Mouse (Mus musculus): Measurements from ENCODE around the gene Nfkbiz. TPM values are rescaled to one million over a fixed set of nuclear protein-coding genes. Genes with fewer than 3 reads are reported as not detected.
"Not testable (repeated sequence)": the region's sequence is repeated elsewhere in the genome, so short reads cannot be mapped to it uniquely, and the experiment has no call there.

Nfkbiz gene
- polyA plus RNA-seq, 1 experiment from 2014 or later, result 3.1 TPM

DNA sequence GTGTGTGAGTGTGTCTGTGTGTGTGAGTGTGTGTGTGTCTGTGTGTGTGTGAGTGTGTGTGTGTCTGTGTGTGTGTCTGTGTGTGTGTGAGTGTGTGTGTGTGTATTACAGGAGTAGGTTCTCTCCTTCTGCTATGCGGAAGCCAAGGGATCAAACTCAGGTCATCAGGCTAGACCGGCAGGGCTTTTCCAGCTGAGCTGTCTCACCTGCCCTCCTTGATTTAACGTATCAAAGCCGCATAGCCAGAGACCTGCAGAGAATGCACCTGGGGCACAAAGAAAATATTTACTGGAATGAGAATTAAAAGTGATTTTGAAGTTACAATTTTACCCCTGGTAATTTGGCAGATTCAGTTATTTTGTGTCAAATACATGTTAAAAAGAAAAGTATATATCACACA is 13.8 kb upstream of the Nfkbiz start:
- Histone ChIP-seq H3K4me2 (no peak overlapping the region), H3K9ac (no peak overlapping the region), H3K4me1 (replicated peaks) (no peaks in the 10 kb centered on the region), H3K9me3 (replicated peaks) (no peaks in the 10 kb centered on the region; the same call in 1 of the 2 replicates), H3K27ac (ENCODE audit: poor library complexity, severe bottlenecking) (no peak overlapping the region), H3K36me3 (peaks cover 4% of the 10 kb centered on the region; the same call in 1 of the 2 replicates), H3K4me3 (no peak overlapping the region), H3K27me3 (replicated peaks) (no peaks in the 10 kb centered on the region)
- 58% methylated on average over 4 of the region's 4 CpGs for WGBS
- no peak for ATAC-seq (ENCODE audit: insufficient number of reproducible peaks, low FRiP score)

DNA sequence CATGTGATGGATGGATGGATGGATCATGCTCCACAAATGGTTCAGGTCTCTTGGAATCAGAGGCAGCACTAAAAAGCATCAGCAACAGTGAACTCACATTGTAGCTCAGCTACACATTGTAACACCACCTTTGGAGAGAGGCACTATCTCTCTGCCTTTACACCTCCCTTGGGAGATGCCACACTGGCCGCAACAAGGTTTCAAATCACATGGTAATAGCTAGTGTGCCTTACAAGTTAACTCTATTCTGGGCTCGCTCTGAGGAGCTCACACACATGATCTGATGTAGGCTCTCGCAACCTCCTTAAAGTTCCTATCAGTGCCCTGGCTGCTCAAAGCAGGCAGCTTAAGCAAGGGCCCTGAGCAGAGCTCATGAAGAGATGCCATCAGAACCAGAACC is 11.8 kb upstream of the Nfkbiz start:
- ATAC-seq (ENCODE audit: insufficient number of reproducible peaks, low FRiP score), result no peak
- no peak overlapping the region for H3K4me2 ChIP-seq
- no peaks in the 10 kb centered on the region for H3K4me1 ChIP-seq (replicated peaks)
- H3K9me3 ChIP-seq (replicated peaks), result no peaks in the 10 kb centered on the region
- H3K27me3 ChIP-seq (replicated peaks), result no peaks in the 10 kb centered on the region
- H3K4me3 ChIP-seq, result no peak overlapping the region
- H3K9ac ChIP-seq, result no peak overlapping the region
- no peak overlapping the region for H3K27ac ChIP-seq (ENCODE audit: poor library complexity, severe bottlenecking)
- 85% methylated on average over 3 of the region's 3 CpGs for WGBS
- H3K36me3 ChIP-seq, result no peaks in the 10 kb centered on the region

DNA sequence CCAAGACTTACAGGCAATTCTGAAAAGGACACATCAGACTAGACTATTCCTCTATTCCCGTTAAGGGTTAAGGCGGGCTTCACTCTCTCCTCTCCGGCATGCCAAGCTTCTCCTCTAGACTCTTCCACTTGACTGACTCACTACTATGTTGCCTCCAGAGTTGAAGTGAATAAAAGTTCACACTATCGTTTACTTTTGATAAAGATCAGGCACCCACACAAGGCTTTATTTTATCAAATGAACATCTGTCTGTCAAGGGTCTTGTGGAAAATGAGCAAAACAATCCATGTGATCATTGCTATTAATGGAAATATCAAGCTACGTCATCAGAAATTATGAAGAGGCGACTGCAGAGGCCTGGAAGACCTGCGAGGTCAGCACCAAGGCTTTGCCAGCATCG is 9.0 kb upstream of the Nfkbiz start:
- Histone ChIP-seq H3K9me3 (replicated peaks) (no peaks in the 10 kb centered on the region), H3K27ac (ENCODE audit: poor library complexity, severe bottlenecking) (no peak overlapping the region), H3K4me2 (no peak overlapping the region), H3K9ac (no peak overlapping the region), H3K4me1 (replicated peaks) (no peaks in the 10 kb centered on the region), H3K4me3 (no peak overlapping the region), H3K36me3 (peaks cover 10% of the 10 kb centered on the region), H3K27me3 (replicated peaks) (no peaks in the 10 kb centered on the region)
- 79% methylated on average over 8 of the region's 8 CpGs for WGBS
- no peak for ATAC-seq (ENCODE audit: insufficient number of reproducible peaks, low FRiP score)

- ATAC-seq (ENCODE audit: insufficient number of reproducible peaks, low FRiP score), result no peak
- 89% methylated on average over 3 of the region's 3 CpGs for WGBS
- no peak overlapping the region for H3K4me2 ChIP-seq
- no peak overlapping the region for H3K4me3 ChIP-seq
- H3K36me3 ChIP-seq, result peaks cover 10% of the 10 kb centered on the region
- no peak overlapping the region for H3K9ac ChIP-seq
- H3K27me3 ChIP-seq (replicated peaks), result no peaks in the 10 kb centered on the region
- no peaks in the 10 kb centered on the region for H3K4me1 ChIP-seq (replicated peaks)
- no peaks in the 10 kb centered on the region for H3K9me3 ChIP-seq (replicated peaks)
- H3K27ac ChIP-seq (ENCODE audit: poor library complexity, severe bottlenecking), result no peak overlapping the region
Observed at GRCm38 (mm10) chr16:55844847-55845246, 6.1 kb upstream of the Nfkbiz start.

GRCm38 (mm10) chr16:55843919-55844318 is 5.2 kb upstream of the Nfkbiz start:
- Histone ChIP-seq H3K9me3 (replicated peaks) (no peaks in the 10 kb centered on the region), H3K27me3 (replicated peaks) (no peaks in the 10 kb centered on the region), H3K4me1 (replicated peaks) (no peaks in the 10 kb centered on the region), H3K4me2 (no peak overlapping the region), H3K27ac (ENCODE audit: poor library complexity, severe bottlenecking) (no peak overlapping the region), H3K36me3 (peaks cover 10% of the 10 kb centered on the region), H3K9ac (no peak overlapping the region), H3K4me3 (no peak overlapping the region)
- WGBS, result 90% methylated on average over 12 of the region's 12 CpGs
- ATAC-seq (ENCODE audit: insufficient number of reproducible peaks, low FRiP score), result no peak

DNA sequence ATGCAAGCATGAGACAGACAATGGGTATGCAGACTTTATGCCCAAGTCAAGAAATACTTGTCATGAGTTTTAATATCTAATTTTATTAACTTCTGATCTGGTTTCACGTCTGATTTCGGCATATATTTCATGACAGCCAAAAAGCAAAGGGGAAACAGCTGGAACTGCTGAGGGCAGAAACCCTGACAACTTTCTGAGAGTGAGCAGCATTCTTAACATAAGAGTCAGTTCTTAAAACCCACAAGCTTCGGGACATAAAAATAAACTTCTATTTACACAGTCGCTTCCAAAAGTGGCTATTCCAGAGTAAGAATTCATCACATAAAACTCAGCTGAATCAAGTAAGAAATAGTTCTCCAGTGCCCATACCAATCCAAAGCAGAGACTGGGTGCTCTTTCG is 4.4 kb upstream of the Nfkbiz start:
- no peak for ATAC-seq (ENCODE audit: insufficient number of reproducible peaks, low FRiP score)
- Histone ChIP-seq H3K27ac (ENCODE audit: poor library complexity, severe bottlenecking) (no peak overlapping the region), H3K27me3 (replicated peaks) (no peaks in the 10 kb centered on the region), H3K4me1 (replicated peaks) (peaks cover 1% of the 10 kb centered on the region; the same call in 1 of the 2 replicates), H3K36me3 (peaks cover 10% of the 10 kb centered on the region), H3K9ac (no peak overlapping the region), H3K9me3 (replicated peaks) (no peaks in the 10 kb centered on the region), H3K4me3 (no peak overlapping the region), H3K4me2 (no peak overlapping the region)
- 80% methylated on average over 5 of the region's 5 CpGs for WGBS

DNA sequence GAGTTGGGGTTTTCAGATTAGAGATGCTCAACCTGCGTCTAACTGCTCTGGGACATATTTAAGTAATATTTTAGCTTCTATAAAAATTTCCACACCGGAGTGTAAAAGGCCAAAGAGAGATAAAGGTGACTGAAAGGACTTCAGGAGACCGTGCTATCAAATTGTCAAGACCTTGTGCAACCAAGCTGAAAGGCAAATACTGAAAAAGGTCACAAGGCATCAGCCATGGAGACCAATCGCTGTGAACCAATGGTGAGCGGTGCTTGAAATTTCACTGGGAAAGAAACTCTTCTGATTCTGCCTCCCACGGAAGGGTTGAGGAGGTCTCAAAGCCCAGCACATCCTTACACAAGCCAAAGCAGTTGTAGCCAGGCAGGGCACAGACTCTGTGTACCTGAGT is 2.8 kb upstream of the Nfkbiz start:
- no peak for ATAC-seq (ENCODE audit: insufficient number of reproducible peaks, low FRiP score)
- H3K9ac ChIP-seq, result no peak overlapping the region
- 84% methylated on average over 6 of the region's 6 CpGs for WGBS

GRCm38 (mm10) chr16:55838129-55838509 is 580 bp downstream of the Nfkbiz start:
- peak overlapping the region; percentile 76 for H3K9ac ChIP-seq
- 17% methylated on average over 3 of the region's 3 CpGs for WGBS
- H3K9me3 ChIP-seq (replicated peaks), result no peaks in the 10 kb centered on the region
- no peaks in the 10 kb centered on the region for H3K27me3 ChIP-seq (replicated peaks)
- ATAC-seq (ENCODE audit: insufficient number of reproducible peaks, low FRiP score), result no peak
- peak overlapping the region; percentile 66 for H3K4me3 ChIP-seq
- peaks cover 7% of the 10 kb centered on the region; the same call in 1 of the 2 replicates for H3K4me1 ChIP-seq (replicated peaks)
- peaks cover 17% of the 10 kb centered on the region for H3K36me3 ChIP-seq
- peak overlapping the region; percentile 75 for H3K4me2 ChIP-seq
- peak overlapping the region; percentile 95 for H3K27ac ChIP-seq (ENCODE audit: poor library complexity, severe bottlenecking)

More for the DNA sequence above, 2.8 kb upstream of the Nfkbiz start:
- peaks cover 7% of the 10 kb centered on the region; the same call in 1 of the 2 replicates for H3K4me1 ChIP-seq (replicated peaks)
- H3K9me3 ChIP-seq (replicated peaks), result no peaks in the 10 kb centered on the region
- no peaks in the 10 kb centered on the region for H3K27me3 ChIP-seq (replicated peaks)
- peaks cover 10% of the 10 kb centered on the region for H3K36me3 ChIP-seq
- no peak overlapping the region for H3K4me3 ChIP-seq
- no peak overlapping the region for H3K4me2 ChIP-seq
- no peak overlapping the region for H3K27ac ChIP-seq (ENCODE audit: poor library complexity, severe bottlenecking)

GRCm38 (mm10) chr16:55837653-55838052 is 1.0 kb downstream of the Nfkbiz start:
- H3K27me3 ChIP-seq (replicated peaks); H3K4me1 ChIP-seq (replicated peaks); H3K9ac ChIP-seq; ATAC-seq (ENCODE audit: insufficient number of reproducible peaks, low FRiP score); H3K9me3 ChIP-seq (replicated peaks): not testable (repeated sequence)
- H3K27ac ChIP-seq (ENCODE audit: poor library complexity, severe bottlenecking), result 0 out of 2 replicates have a peak overlapping the region, but pooled peaks have one; percentile 95
- peak overlapping the region; percentile 75 for H3K4me2 ChIP-seq
- H3K4me3 ChIP-seq, result peak overlapping the region; percentile 66
- H3K36me3 ChIP-seq, result peaks cover 19% of the 10 kb centered on the region
- WGBS, result 88% methylated on average over 8 of the region's 8 CpGs

GRCm38 (mm10) chr16:55837168-55837567 is 1.5 kb downstream of the Nfkbiz start:
- 70% methylated on average over 2 of the region's 2 CpGs for WGBS
- Histone ChIP-seq H3K9me3 (replicated peaks) (no peaks in the 10 kb centered on the region), H3K4me3 (no peak overlapping the region), H3K27ac (ENCODE audit: poor library complexity, severe bottlenecking) (no peak overlapping the region), H3K27me3 (replicated peaks) (no peaks in the 10 kb centered on the region), H3K4me1 (replicated peaks) (peaks cover 7% of the 10 kb centered on the region; the same call in 1 of the 2 replicates), H3K4me2 (no peak overlapping the region), H3K9ac (no peak overlapping the region), H3K36me3 (peaks cover 20% of the 10 kb centered on the region)
- ATAC-seq (ENCODE audit: insufficient number of reproducible peaks, low FRiP score), result no peak

- Histone ChIP-seq H3K27ac (ENCODE audit: poor library complexity, severe bottlenecking) (no peak overlapping the region), H3K27me3 (replicated peaks) (no peaks in the 10 kb centered on the region), H3K4me3 (no peak overlapping the region), H3K4me1 (replicated peaks) (peaks cover 7% of the 10 kb centered on the region; the same call in 1 of the 2 replicates), H3K36me3 (peaks cover 28% of the 10 kb centered on the region), H3K4me2 (no peak overlapping the region), H3K9me3 (replicated peaks) (no peaks in the 10 kb centered on the region), H3K9ac (no peak overlapping the region)
- ATAC-seq (ENCODE audit: insufficient number of reproducible peaks, low FRiP score), result no peak
Observed at GRCm38 (mm10) chr16:55835798-55836197, 2.9 kb downstream of the Nfkbiz start.

- no peak for ATAC-seq (ENCODE audit: insufficient number of reproducible peaks, low FRiP score)
- H3K4me1 ChIP-seq (replicated peaks), result peaks cover under 1% of the 10 kb centered on the region; the same call in 1 of the 2 replicates
- 83% methylated on average over 8 of the region's 8 CpGs for WGBS
- no peak overlapping the region for H3K4me3 ChIP-seq
- no peak overlapping the region for H3K4me2 ChIP-seq
- H3K9me3 ChIP-seq (replicated peaks), result no peaks in the 10 kb centered on the region
- H3K9ac ChIP-seq, result no peak overlapping the region
- H3K27me3 ChIP-seq (replicated peaks), result no peaks in the 10 kb centered on the region
- H3K27ac ChIP-seq (ENCODE audit: poor library complexity, severe bottlenecking), result no peak overlapping the region
- peaks cover 28% of the 10 kb centered on the region for H3K36me3 ChIP-seq
Observed at GRCm38 (mm10) chr16:55832617-55833016, 6.1 kb downstream of the Nfkbiz start.

All from heart, embryonic 12.5 days (tissue).